Mouse (Mus musculus): ENCODE measurements around the gene Tmem125. TPM values are rescaled to one million over a fixed set of nuclear protein-coding genes. Genes with fewer than 3 reads are reported as not detected.

The Tmem125 gene
- polyA plus RNA-seq, 1 experiment from 2014 or later, result 16.7 TPM

- Histone ChIP-seq H3K9ac (ENCODE audit: low read length) (peak overlapping the region; percentile 66), H3K9me3 (replicated peaks; ENCODE audit: control insufficient read depth, low read length) (no peaks in the 10 kb centered on the region), H3K4me3 (replicated peaks; ENCODE audit: low read length) (peak overlapping the region; percentile 46), H3K36me3 (ENCODE audit: control insufficient read depth, insufficient read depth, low read length) (no peaks in the 10 kb centered on the region), H3K27ac (ENCODE audit: low read length) (peak overlapping the region; percentile 76), H3K4me2 (ENCODE audit: low read depth, low read length) (peak overlapping the region; percentile 55), H3K27me3 (ENCODE audit: control insufficient read depth, insufficient read depth, low read length) (no peaks in the 10 kb centered on the region), H3K4me1 (ENCODE audit: control insufficient read depth, insufficient read depth, low read length) (no peaks in the 10 kb centered on the region)
- ATAC-seq (ENCODE audit: insufficient read depth, low FRiP score), result peak; percentile 14; the same call in 1 of the 2 replicates
- WGBS, result 34% methylated on average over 5 of the region's 5 CpGs
Measured at GRCm38 (mm10) chr4:118527335-118527681, 16.5 kb downstream of the Tmem125 start.

- Histone ChIP-seq H3K36me3 (ENCODE audit: control insufficient read depth, insufficient read depth, low read length) (no peaks in the 10 kb centered on the region), H3K4me2 (ENCODE audit: low read depth, low read length) (peak within 1 kb of the TSS; percentile 55), H3K9me3 (replicated peaks; ENCODE audit: control insufficient read depth, low read length) (no peaks in the 10 kb centered on the region), H3K27ac (ENCODE audit: low read length) (peak within 1 kb of the TSS; percentile 76), H3K27me3 (ENCODE audit: control insufficient read depth, insufficient read depth, low read length) (no peaks in the 10 kb centered on the region), H3K4me3 (replicated peaks; ENCODE audit: low read length) (peak within 1 kb of the TSS; percentile 46), H3K9ac (ENCODE audit: low read length) (peak within 1 kb of the TSS; percentile 66), H3K4me1 (ENCODE audit: control insufficient read depth, insufficient read depth, low read length) (no peaks in the 10 kb centered on the region)
- 29% methylated on average over 17 of the region's 17 CpGs for WGBS
- peak; percentile 90 for ATAC-seq (ENCODE audit: insufficient read depth, low FRiP score)
Measured at GRCm38 (mm10) chr4:118526408-118527334, 17.2 kb downstream of the Tmem125 start, which contains the start of gene 2610528J11Rik. TSS of gene 2610528J11Rik (plus strand) at chr4:118526999.

- Histone ChIP-seq H3K9ac (ENCODE audit: low read length) (no peak overlapping the region), H3K36me3 (ENCODE audit: control insufficient read depth, insufficient read depth, low read length) (no peaks in the 10 kb centered on the region), H3K4me1 (ENCODE audit: control insufficient read depth, insufficient read depth, low read length) (no peaks in the 10 kb centered on the region), H3K9me3 (replicated peaks; ENCODE audit: control insufficient read depth, low read length) (no peaks in the 10 kb centered on the region), H3K27me3 (ENCODE audit: control insufficient read depth, insufficient read depth, low read length) (no peaks in the 10 kb centered on the region), H3K27ac (ENCODE audit: low read length) (no peak overlapping the region), H3K4me2 (ENCODE audit: low read depth, low read length) (no peak overlapping the region), H3K4me3 (replicated peaks; ENCODE audit: low read length) (no peak overlapping the region)
- no peak for ATAC-seq (ENCODE audit: insufficient read depth, low FRiP score)
- 57% methylated on average over 3 of the region's 3 CpGs for WGBS
Measured at GRCm38 (mm10) chr4:118525779-118526178, 18.1 kb downstream of the Tmem125 start.

- Histone ChIP-seq H3K27me3 (ENCODE audit: control insufficient read depth, insufficient read depth, low read length) (no peaks in the 10 kb centered on the region), H3K4me2 (ENCODE audit: low read depth, low read length) (no peak overlapping the region), H3K9ac (ENCODE audit: low read length) (no peak overlapping the region), H3K36me3 (ENCODE audit: control insufficient read depth, insufficient read depth, low read length) (no peaks in the 10 kb centered on the region), H3K4me1 (ENCODE audit: control insufficient read depth, insufficient read depth, low read length) (no peaks in the 10 kb centered on the region), H3K9me3 (replicated peaks; ENCODE audit: control insufficient read depth, low read length) (no peaks in the 10 kb centered on the region), H3K4me3 (replicated peaks; ENCODE audit: low read length) (no peak overlapping the region), H3K27ac (ENCODE audit: low read length) (no peak overlapping the region)
- 61% methylated on average over 7 of the region's 7 CpGs for WGBS
- no peak for ATAC-seq (ENCODE audit: insufficient read depth, low FRiP score)
Measured at GRCm38 (mm10) chr4:118523976-118524375, 19.9 kb downstream of the Tmem125 start.

- Histone ChIP-seq H3K9me3 (replicated peaks; ENCODE audit: control insufficient read depth, low read length) (no peaks in the 10 kb centered on the region), H3K9ac (ENCODE audit: low read length) (no peak overlapping the region), H3K4me2 (ENCODE audit: low read depth, low read length) (no peak overlapping the region), H3K27ac (ENCODE audit: low read length) (no peak overlapping the region), H3K4me3 (replicated peaks; ENCODE audit: low read length) (no peak overlapping the region), H3K4me1 (ENCODE audit: control insufficient read depth, insufficient read depth, low read length) (0 out of 2 replicates have a peak, but pooled peaks cover 5% of the 10 kb centered on the region), H3K27me3 (ENCODE audit: control insufficient read depth, insufficient read depth, low read length) (no peaks in the 10 kb centered on the region), H3K36me3 (ENCODE audit: control insufficient read depth, insufficient read depth, low read length) (no peaks in the 10 kb centered on the region)
- WGBS, result 78% methylated on average over 7 of the region's 7 CpGs
- ATAC-seq (ENCODE audit: insufficient read depth, low FRiP score), result no peak
Measured at GRCm38 (mm10) chr4:118522248-118522647, 21.6 kb downstream of the Tmem125 start.

GRCm38 (mm10) chr4:118518208-118518607 lies 25.6 kb downstream of the Tmem125 start:
- Histone ChIP-seq H3K9ac (ENCODE audit: low read length) (0 out of 2 replicates have a peak overlapping the region, but pooled peaks have one; percentile 28), H3K4me3 (replicated peaks; ENCODE audit: low read length) (no peak overlapping the region), H3K36me3 (ENCODE audit: control insufficient read depth, insufficient read depth, low read length) (no peaks in the 10 kb centered on the region), H3K9me3 (replicated peaks; ENCODE audit: control insufficient read depth, low read length) (no peaks in the 10 kb centered on the region), H3K27ac (ENCODE audit: low read length) (peak overlapping the region; percentile 80), H3K4me1 (ENCODE audit: control insufficient read depth, insufficient read depth, low read length) (0 out of 2 replicates have a peak, but pooled peaks cover 6% of the 10 kb centered on the region), H3K27me3 (ENCODE audit: control insufficient read depth, insufficient read depth, low read length) (no peaks in the 10 kb centered on the region), H3K4me2 (ENCODE audit: low read depth, low read length) (no peak overlapping the region)
- 63% methylated on average over 5 of the region's 5 CpGs for WGBS
- no peak for ATAC-seq (ENCODE audit: insufficient read depth, low FRiP score)

GRCm38 (mm10) chr4:118517497-118518146 lies 26.2 kb downstream of the Tmem125 start:
- WGBS, result 39% methylated on average over 16 of the region's 16 CpGs
- ATAC-seq (ENCODE audit: insufficient read depth, low FRiP score), result no peak; the same call in 1 of the 2 replicates
- no peak overlapping the region for H3K4me3 ChIP-seq (replicated peaks; ENCODE audit: low read length)
- no peaks in the 10 kb centered on the region for H3K36me3 ChIP-seq (ENCODE audit: control insufficient read depth, insufficient read depth, low read length)
- peak overlapping the region; percentile 28; the same call in 1 of the 2 replicates for H3K9ac ChIP-seq (ENCODE audit: low read length)
- peak overlapping the region; percentile 8; the same call in 1 of the 2 replicates for H3K4me2 ChIP-seq (ENCODE audit: low read depth, low read length)
- H3K27me3 ChIP-seq (ENCODE audit: control insufficient read depth, insufficient read depth, low read length), result no peaks in the 10 kb centered on the region
- H3K9me3 ChIP-seq (replicated peaks; ENCODE audit: control insufficient read depth, low read length), result no peaks in the 10 kb centered on the region
- H3K27ac ChIP-seq (ENCODE audit: low read length), result peak overlapping the region; percentile 80
- 0 out of 2 replicates have a peak, but pooled peaks cover 6% of the 10 kb centered on the region for H3K4me1 ChIP-seq (ENCODE audit: control insufficient read depth, insufficient read depth, low read length)

- peak overlapping the region; percentile 8; the same call in 1 of the 2 replicates for H3K4me2 ChIP-seq (ENCODE audit: low read depth, low read length)
- peak overlapping the region; percentile 80 for H3K27ac ChIP-seq (ENCODE audit: low read length)
- ATAC-seq (ENCODE audit: insufficient read depth, low FRiP score), result peak; percentile 81; the same call in 1 of the 2 replicates
- H3K9ac ChIP-seq (ENCODE audit: low read length), result peak overlapping the region; percentile 14; the same call in 1 of the 2 replicates
- no peaks in the 10 kb centered on the region for H3K9me3 ChIP-seq (replicated peaks; ENCODE audit: control insufficient read depth, low read length)
- H3K36me3 ChIP-seq (ENCODE audit: control insufficient read depth, insufficient read depth, low read length), result no peaks in the 10 kb centered on the region
- 17% methylated on average over 20 of the region's 20 CpGs for WGBS
- H3K4me3 ChIP-seq (replicated peaks; ENCODE audit: low read length), result no peak overlapping the region
- no peaks in the 10 kb centered on the region for H3K27me3 ChIP-seq (ENCODE audit: control insufficient read depth, insufficient read depth, low read length)
- 0 out of 2 replicates have a peak, but pooled peaks cover 6% of the 10 kb centered on the region for H3K4me1 ChIP-seq (ENCODE audit: control insufficient read depth, insufficient read depth, low read length)
Measured at GRCm38 (mm10) chr4:118516699-118517496, 26.9 kb downstream of the Tmem125 start.
